Mouse (Mus musculus) lung, embryonic 14.5 days (tissue): ENCODE results near the gene Lsm5. TPM values are rescaled to one million over a fixed set of nuclear protein-coding genes. Genes with fewer than 3 reads are reported as not detected.

Experiments used
- ATAC-seq: fragments of 200-750 bp; cut with Nextera tagmentation; 2 replicates; pipeline ENCODE4 v1.8.0; 2017; ENCODE audit warnings: mild to moderate bottlenecking, moderate TSS enrichment, moderate library complexity; ENCODE audit not compliant: insufficient read depth
- DNase-seq: peaks from one replicate; pipeline ENCODE4 v3.0.0-alpha.2; 2015
- H3K27ac ChIP-seq: fragments of 300-500 bp; sonication (generic); 2 replicates; pipeline ENCODE4 v1.5.1; 2014; ENCODE audit warnings: low read depth, mild to moderate bottlenecking, moderate library complexity
- H3K27me3 ChIP-seq: fragments of 300-500 bp; sonication (generic); 2 replicates; pipeline ENCODE4 v1.6.1; 2014; ENCODE audit warnings: low read length, control low read depth; ENCODE audit not compliant: insufficient read depth
- H3K36me3 ChIP-seq: fragments of 300-500 bp; sonication (generic); 2 replicates; pipeline ENCODE4 v1.6.1; 2014; ENCODE audit warnings: control low read depth; ENCODE audit not compliant: insufficient read depth
- H3K4me1 ChIP-seq: fragments of 300-500 bp; sonication (generic); 2 replicates; pipeline ENCODE4 v1.6.1; 2014; ENCODE audit warnings: antibody characterized with exemption, control low read depth; ENCODE audit not compliant: insufficient read depth
- H3K4me2 ChIP-seq: fragments of 300-500 bp; sonication (generic); 2 replicates; pipeline ENCODE4 v1.6.1; 2014; ENCODE audit warnings: mild to moderate bottlenecking
- H3K4me3 ChIP-seq: fragments of 300-500 bp; sonication (generic); 2 replicates; pipeline ENCODE4 v1.5.1; 2014; ENCODE audit warnings: low read depth, low read length
- H3K9ac ChIP-seq: fragments of 300-500 bp; sonication (generic); 2 replicates; pipeline ENCODE4 v1.6.1; 2014
- H3K9me3 ChIP-seq: fragments of 300-500 bp; sonication (generic); 2 replicates; pipeline ENCODE4 v1.6.1; 2016; ENCODE audit warnings: low read depth, low read length, control low read depth
- CTCF ChIP-seq: IDR thresholded peaks from 2 replicates; pipeline ENCODE4 v1.5.1; 2016; ENCODE audit warnings: antibody characterized with exemption, low read depth
- WGBS: fragments of 180-500 bp; shearing (Covaris S2); extraction: QIAGEN DNeasy Blood & Tissue Kit; methylation state at CpG from one replicate; pipeline ENCODE4 v1.1.7; 2014; 5-methylcytosine and 5-hydroxymethylcytosine counted together
- polyA plus RNA-seq: library from polyadenylated mRNA; unstranded; fragments of >200 nt; fragmentation: Nextera tagmentation; extraction: Ambion mirVana; gene quantifications from 2 replicates; pipeline ENCODE4 v1.2.1, GENCODE M21; 2014

Gene Lsm5
- polyA plus RNA-seq, 1 experiment from 2014 or later: 164 TPM

DNA sequence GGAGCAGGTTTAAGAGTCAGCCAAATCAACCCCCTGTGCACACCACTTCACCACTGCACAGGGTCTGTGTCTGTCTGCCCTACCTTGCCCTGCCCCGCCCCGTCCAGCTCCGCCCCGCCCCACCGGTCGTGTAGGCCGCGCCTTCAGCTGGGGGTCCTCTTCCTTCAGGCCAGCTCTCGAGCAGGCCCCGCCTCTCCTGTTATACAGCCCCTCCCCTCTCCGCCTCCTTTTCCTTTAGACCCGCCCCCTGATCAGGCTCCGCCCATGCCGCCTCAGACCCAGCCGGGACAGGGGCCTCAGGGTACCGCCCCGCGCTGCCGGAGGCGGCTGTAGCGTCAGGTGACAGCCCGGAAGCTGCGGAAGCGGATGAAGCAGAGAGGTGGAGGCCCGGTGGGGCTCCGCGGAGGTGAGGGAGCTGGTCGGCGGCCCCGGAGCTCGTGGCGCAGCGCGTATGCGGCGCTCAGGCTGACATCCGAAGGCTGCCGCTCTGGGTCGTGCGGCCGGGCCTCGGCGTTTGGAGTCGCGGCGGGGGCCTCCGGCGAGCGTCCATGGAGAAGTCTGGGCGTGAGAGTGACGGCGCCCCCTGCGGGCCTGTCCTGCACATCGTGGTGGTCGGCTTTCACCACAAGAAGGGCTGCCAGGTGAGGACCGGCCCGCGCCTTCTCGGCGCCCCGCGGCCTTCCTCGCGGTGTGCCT, 10.2 kb upstream of the Lsm5 start, which contains the start of gene Avl9:
Avl9 (plus strand) TSS at position 326 of the 696 bp plus-strand sequence.
- Histone ChIP-seq H3K4me1 (peaks cover 6% of the 10 kb centered on the region; the same call in 1 of the 2 replicates), H3K27me3 (no peaks in the 10 kb centered on the region), H3K9me3 (no peaks in the 10 kb centered on the region), H3K9ac (peak within 1 kb of the TSS; percentile 75), H3K4me2 (peak within 1 kb of the TSS; percentile 74), H3K27ac (peak within 1 kb of the TSS; percentile 93), H3K36me3 (no peaks in the 10 kb centered on the region), H3K4me3 (peak within 1 kb of the TSS; percentile 78)
- peak; percentile 98 for ATAC-seq
- WGBS: 0% methylated on average over 64 of the region's 64 CpGs
- peak; percentile 65 for TF ChIP-seq CTCF
- DNase-seq: peak; percentile 97

DNA sequence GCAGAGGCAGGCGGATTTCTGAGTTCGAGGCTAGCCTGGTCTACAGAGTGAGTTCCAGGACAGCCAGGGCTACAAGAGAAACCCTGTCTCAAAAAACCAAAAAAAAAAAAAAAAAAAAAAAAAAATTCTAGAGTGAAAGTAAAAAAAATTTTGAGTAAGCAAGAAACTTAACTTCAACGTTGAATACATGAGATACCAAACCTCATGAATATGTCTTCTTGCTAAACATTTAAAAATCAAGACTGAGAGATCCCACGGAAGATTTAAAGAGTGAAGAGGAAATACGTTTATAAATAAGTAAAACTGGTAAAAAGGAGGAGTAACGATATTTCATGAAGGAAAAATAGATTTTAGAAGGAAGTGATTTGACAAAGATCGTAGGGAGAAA, 9.7 kb upstream of the Lsm5 start:
- no peak for DNase-seq
- WGBS: 51% methylated on average over 7 of the region's 7 CpGs
- no peaks in the 10 kb centered on the region for H3K9me3 ChIP-seq
- peaks cover 6% of the 10 kb centered on the region; the same call in 1 of the 2 replicates for H3K4me1 ChIP-seq
- H3K4me3 ChIP-seq: peak overlapping the region; percentile 78
- H3K9ac ChIP-seq: no peak overlapping the region
- no peaks in the 10 kb centered on the region for H3K36me3 ChIP-seq
- H3K27me3 ChIP-seq: no peaks in the 10 kb centered on the region
- peak overlapping the region; percentile 74 for H3K4me2 ChIP-seq
- no peak overlapping the region for H3K27ac ChIP-seq
- ATAC-seq: no peak
- TF ChIP-seq CTCF: no peak

DNA sequence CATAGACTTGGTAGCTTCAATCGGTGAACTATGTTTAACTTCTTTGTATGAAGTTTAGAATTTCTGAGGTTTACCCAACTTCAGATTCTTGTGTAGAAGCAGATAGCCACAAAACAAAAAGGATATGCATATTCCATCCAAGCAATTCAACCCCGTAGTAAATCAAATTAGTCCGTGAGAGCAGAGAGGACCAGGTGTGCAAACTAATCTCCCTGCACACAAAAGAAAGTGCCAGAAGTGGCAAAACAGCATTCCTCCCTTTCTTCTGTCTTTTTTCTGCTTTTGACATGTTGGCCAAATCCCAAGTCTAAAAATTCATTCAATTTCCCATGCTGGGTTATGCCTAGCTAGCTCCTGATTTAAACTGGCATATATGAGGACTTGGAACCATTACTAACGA, 12.1 kb downstream of the Lsm5 start:
- ATAC-seq: no peak; the same call in 1 of the 2 replicates
- Histone ChIP-seq H3K27me3 (no peaks in the 10 kb centered on the region), H3K9me3 (no peaks in the 10 kb centered on the region), H3K27ac (peak overlapping the region; percentile 73; the same call in 1 of the 2 replicates), H3K4me2 (no peak overlapping the region), H3K9ac (no peak overlapping the region), H3K4me1 (no peaks in the 10 kb centered on the region), H3K36me3 (no peaks in the 10 kb centered on the region), H3K4me3 (no peak overlapping the region)
- 73% methylated on average over 4 of the region's 4 CpGs for WGBS
- no peak for TF ChIP-seq CTCF
- peak; percentile 46 for DNase-seq

DNA sequence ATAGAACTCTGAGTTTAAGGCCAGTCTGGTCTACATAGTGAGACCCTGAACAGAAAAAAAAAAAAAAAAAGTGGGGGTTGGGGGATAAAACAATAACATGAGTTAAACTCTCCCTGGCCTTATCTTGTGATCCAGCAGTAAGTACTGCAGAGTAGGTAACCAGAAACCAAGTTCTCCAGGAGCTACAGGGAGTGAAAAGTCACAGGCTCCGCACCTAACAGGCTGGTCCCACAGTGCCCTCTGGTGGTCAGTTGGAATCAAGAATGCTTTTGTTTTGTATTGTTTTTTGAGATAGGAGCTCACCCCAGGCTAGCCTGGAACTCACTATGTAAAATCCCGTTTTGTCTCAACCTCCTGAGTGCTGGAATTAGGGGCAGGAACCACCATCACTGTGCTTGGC, 13.3 kb downstream of the Lsm5 start:
- H3K9ac ChIP-seq: no peak overlapping the region
- no peak overlapping the region for H3K4me2 ChIP-seq
- 1% methylated on average over 2 of the region's 2 CpGs for WGBS
- no peak overlapping the region for H3K27ac ChIP-seq
- DNase-seq (peak; percentile 93), ATAC-seq (peak; percentile 67)
- H3K4me1 ChIP-seq: no peaks in the 10 kb centered on the region
- H3K4me3 ChIP-seq: no peak overlapping the region
- no peaks in the 10 kb centered on the region for H3K36me3 ChIP-seq
- TF ChIP-seq CTCF: peak; percentile 83
- no peaks in the 10 kb centered on the region for H3K9me3 ChIP-seq
- H3K27me3 ChIP-seq: no peaks in the 10 kb centered on the region

DNA sequence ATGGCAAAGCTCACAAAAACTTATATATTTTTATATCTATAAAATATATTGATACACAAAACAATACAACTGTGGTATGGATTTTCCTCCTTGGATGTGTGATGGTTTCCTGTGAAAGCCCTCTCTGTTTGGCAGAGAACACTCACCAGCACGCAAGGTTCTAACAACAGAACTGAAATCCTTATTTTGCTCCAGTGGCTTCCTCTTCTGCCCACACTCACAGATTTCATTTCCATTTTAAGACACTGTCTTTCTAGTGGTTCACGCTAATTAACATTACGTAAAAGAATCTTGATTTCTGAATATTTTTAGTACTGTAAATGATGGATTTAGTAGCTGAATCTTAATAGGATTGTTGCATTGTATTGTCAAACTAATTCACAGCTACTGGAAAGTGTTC, 16.3 kb downstream of the Lsm5 start:
- no peaks in the 10 kb centered on the region for H3K4me1 ChIP-seq
- ATAC-seq (no peak), DNase-seq (no peak)
- H3K9me3 ChIP-seq: no peaks in the 10 kb centered on the region
- 87% methylated on average over 3 of the region's 3 CpGs for WGBS
- TF ChIP-seq CTCF: no peak
- H3K27me3 ChIP-seq: no peaks in the 10 kb centered on the region
- no peaks in the 10 kb centered on the region for H3K36me3 ChIP-seq
- H3K9ac ChIP-seq: no peak overlapping the region
- H3K4me2 ChIP-seq: no peak overlapping the region
- no peak overlapping the region for H3K4me3 ChIP-seq
- H3K27ac ChIP-seq: no peak overlapping the region

DNA sequence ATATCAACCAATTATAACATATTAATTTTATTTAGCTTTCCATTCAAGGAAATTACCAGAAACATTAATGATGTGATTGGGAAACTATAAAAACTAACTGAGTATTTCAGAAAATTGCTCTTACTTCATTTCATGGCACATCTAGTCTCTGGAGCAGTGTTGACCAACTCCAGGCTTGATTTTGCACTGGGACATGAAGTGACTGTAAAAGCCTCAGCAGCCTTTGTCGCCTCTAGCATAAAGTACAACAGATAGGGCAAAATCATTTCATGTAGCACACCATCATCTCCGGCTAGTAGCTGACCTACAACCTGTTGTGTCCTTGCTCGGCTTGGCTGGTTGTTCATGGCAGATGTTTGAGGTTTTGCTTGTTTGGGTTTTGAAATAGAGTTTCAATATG, 40.1 kb downstream of the Lsm5 start:
- WGBS: 65% methylated on average over 3 of the region's 3 CpGs
- no peak for TF ChIP-seq CTCF
- no peak for DNase-seq

DNA sequence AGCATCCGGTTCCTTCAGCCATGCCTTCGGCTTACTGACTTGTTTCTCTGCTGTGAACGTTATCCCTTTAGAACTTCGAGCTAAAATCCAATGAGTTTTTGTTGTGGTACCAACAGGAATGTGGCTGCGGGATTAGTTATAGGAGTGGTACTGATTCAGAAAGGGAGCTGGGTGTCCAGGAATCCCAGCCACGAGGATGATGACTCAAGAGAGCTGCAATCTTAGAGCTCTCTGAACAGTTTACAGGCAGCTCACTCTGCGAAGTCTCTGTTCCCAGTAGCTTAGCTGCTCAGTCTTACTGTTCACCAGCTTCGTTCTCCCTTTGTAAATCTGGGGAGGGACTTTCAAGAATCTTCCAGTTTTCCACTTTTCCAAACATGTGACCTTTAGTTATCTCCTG, 49.1 kb downstream of the Lsm5 start:
- 81% methylated on average over 8 of the region's 8 CpGs for WGBS
- no peak overlapping the region for H3K9ac ChIP-seq
- TF ChIP-seq CTCF: no peak

More for the DNA sequence above, 40.1 kb downstream of the Lsm5 start:
- ATAC-seq: no peak
- no peak overlapping the region for H3K4me2 ChIP-seq
- H3K27me3 ChIP-seq: no peaks in the 10 kb centered on the region
- no peak overlapping the region for H3K4me3 ChIP-seq
- H3K4me1 ChIP-seq: no peaks in the 10 kb centered on the region
- no peaks in the 10 kb centered on the region for H3K9me3 ChIP-seq
- no peaks in the 10 kb centered on the region for H3K36me3 ChIP-seq
- no peak overlapping the region for H3K9ac ChIP-seq
- no peak overlapping the region for H3K27ac ChIP-seq

More for the DNA sequence above, 49.1 kb downstream of the Lsm5 start:
- H3K4me2 ChIP-seq: no peak overlapping the region
- DNase-seq: no peak
- no peak for ATAC-seq
- no peaks in the 10 kb centered on the region for H3K36me3 ChIP-seq
- no peak overlapping the region for H3K27ac ChIP-seq
- H3K4me3 ChIP-seq: no peak overlapping the region
- H3K27me3 ChIP-seq: peaks cover 25% of the 10 kb centered on the region
- H3K4me1 ChIP-seq: no peaks in the 10 kb centered on the region
- no peaks in the 10 kb centered on the region for H3K9me3 ChIP-seq
